Mouse (Mus musculus): Measurements from ENCODE around the gene Snap47.

DNA sequence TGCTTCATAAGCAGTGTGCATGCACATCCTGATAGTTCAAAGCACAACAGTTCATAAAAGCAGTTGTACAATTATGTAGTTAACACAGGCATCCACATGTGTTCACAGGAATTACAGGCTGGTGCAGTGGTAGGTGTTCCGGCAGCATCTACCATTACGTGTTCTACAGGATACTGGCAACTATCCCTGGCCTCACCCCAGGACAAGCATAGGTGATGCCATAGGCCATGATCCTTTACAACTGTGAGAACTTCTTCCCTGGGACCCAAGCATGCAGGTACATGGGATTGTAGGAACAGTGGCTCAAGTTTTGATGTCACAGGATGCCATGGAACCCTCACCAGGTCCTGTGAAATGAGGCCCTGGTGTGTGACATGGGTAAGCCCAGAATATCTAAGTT is 9.5 kb upstream of the Snap47 start:
- TF ChIP-seq CTCF (IDR thresholded peaks at IDR 0.05; ENCODE audit: insufficient read depth, low read length) (no peak), POLR2A (IDR thresholded peaks at IDR 0.05; ENCODE audit: borderline replicate concordance, extremely low read depth, low read depth, low read length) (no peak)
